Mouse (Mus musculus): ENCODE measurements around the gene Slc25a39.

GRCm38 (mm10) chr11:102424666-102425065 is 16.9 kb upstream of the Slc25a39 start:
- no peak for TF ChIP-seq CTCF (IDR thresholded peaks at IDR 0.05; ENCODE audit: control insufficient read depth, insufficient read depth, insufficient replicate concordance, low read depth, low read length)
- no peak for TF ChIP-seq POLR2A (IDR thresholded peaks at IDR 0.05; ENCODE audit: control insufficient read depth, low read depth, low read length)

Data from testis, adult 2 months (tissue).